Mouse (Mus musculus) thymus, postnatal 0 days (tissue): ENCODE results near the gene Psors1c2. TPM values are rescaled to one million over a fixed set of nuclear protein-coding genes. Genes with fewer than 3 reads are reported as not detected.

Experiments
- DNase-seq: peaks from one replicate; pipeline ENCODE4 v3.0.0-alpha.2; 2015; ENCODE audit warnings: low spot score
- polyA plus RNA-seq: library from polyadenylated mRNA; unstranded; fragments of >200 nt; fragmentation: Nextera tagmentation; extraction: Ambion mirVana; gene quantifications from 2 replicates; pipeline ENCODE4 v1.2.1, GENCODE M21; 2015

Psors1c2 gene
- polyA plus RNA-seq, 1 experiment from 2014 or later: 10.2 TPM

DNA sequence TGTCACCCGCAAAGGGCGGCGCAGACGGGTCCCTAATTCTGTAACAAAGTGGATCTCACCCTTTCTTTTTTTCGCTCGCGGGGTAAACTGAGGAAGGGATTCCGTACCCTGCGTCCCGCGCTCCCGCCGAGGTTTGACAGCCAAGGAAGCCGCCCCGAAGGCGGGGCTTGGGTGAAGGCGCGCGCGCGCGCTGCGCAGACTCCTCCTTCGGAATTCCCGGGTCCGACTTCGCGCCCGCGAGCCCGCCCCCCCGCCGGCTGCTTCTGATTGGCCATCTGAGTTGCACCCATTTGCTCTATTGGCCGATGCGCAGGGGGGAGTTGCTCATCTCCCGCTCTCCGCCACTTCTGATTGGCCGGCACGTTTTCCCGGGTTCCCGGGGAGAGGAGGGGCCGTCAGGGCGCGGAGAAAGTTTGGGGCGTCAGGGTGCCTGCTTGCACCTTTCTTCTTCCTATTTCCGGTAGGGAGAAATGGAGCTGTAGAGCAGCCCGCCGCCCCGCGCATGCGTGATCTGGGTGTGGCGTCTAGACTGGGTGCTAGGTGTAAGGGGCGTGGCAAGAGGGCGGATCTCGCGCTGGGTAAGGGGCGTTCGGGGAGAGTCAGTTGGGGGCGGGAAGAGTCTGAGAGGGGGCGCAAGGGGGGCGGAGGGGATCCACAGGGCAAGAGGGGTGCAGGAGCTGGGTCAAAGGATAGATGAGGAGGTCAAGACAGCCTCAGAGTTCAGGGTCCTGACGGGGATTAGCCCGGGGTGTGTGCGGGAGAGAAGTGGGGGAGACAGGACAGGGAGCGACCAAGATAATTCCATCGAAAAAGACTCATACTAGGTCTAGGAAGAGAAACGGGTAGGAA lies 16.1 kb upstream of the Psors1c2 start, which contains the start of the genes Tcf19 and Cchcr1:
Tcf19 (minus strand) TSS at position 173 of the 849 bp plus-strand sequence.
Cchcr1 (plus strand) TSS at position 449 of the 849 bp plus-strand sequence.
- peak; percentile 96 for DNase-seq

GRCm38 (mm10) chr17:35517526-35517925 lies 15.5 kb upstream of the Psors1c2 start:
- no peak for DNase-seq

GRCm38 (mm10) chr17:35524354-35524753 lies 8.6 kb upstream of the Psors1c2 start:
- DNase-seq: no peak

- DNase-seq: peak; percentile 74
Measured at GRCm38 (mm10) chr17:35526644-35527043, 6.4 kb upstream of the Psors1c2 start.

DNA sequence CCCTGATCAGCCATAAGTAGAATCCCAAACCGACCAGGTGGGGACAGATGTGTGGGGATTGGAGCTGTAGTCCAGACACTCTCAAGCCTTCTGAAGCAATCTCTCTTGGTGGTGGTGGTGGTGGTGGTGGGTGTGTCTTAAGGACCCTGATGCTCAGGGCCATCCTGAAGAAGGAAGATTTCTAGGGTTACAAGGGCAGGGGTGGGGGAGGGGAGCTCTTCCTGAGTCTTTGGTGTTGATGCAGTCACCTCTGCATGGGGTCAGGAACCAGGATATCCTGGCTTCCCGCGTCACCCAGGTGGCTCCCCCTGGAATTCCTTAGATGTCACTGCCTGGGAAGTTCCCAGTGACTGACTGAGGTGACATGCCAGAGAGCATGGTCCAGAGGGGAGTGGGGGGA lies 641 bp upstream of the Psors1c2 start:
- DNase-seq: no peak

- peak; percentile 66 for DNase-seq
Measured at GRCm38 (mm10) chr17:35534343-35534742, 1.3 kb downstream of the Psors1c2 start.

DNA sequence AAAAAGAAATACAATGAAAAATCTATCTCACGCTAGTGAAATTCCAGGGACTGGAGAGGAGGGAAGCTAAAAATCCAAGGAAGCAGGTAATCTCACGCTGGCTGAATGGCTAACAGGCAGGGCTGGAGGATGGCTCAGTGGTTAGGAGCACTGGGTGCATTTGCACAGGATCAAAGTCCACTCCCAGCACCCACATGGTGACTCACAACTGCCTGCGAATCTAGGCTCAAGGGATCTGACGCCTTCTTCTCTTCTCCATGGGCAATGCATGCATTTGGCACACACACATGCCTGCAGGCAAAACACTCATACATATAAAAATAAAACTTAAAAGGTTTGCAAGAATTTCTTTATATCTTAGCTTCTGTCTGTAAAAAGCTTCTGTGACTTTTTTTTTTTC lies 4.4 kb downstream of the Psors1c2 start:
- DNase-seq: no peak

- no peak for DNase-seq
Measured at GRCm38 (mm10) chr17:35538476-35538875, 5.5 kb downstream of the Psors1c2 start.

DNA sequence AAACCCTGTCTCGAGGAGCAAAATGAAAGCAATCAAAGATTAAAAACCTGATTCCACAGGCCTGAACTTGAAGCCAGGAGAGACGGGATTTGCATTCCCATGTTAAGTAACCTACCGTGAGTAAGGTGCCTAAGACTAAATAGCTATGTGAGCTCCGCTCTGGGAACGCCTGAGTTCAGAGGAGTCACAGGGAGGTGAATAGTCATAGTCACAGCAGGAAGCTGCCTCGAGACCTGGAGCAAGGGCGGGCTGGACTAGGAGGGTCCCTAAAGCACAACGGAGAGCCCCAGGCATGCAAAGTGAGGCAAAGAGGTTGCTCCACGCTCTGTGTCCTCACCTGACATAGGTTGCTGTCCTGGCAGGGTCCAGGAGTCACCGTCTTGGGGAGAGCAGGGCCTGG lies 6.5 kb downstream of the Psors1c2 start:
- no peak for DNase-seq

DNA sequence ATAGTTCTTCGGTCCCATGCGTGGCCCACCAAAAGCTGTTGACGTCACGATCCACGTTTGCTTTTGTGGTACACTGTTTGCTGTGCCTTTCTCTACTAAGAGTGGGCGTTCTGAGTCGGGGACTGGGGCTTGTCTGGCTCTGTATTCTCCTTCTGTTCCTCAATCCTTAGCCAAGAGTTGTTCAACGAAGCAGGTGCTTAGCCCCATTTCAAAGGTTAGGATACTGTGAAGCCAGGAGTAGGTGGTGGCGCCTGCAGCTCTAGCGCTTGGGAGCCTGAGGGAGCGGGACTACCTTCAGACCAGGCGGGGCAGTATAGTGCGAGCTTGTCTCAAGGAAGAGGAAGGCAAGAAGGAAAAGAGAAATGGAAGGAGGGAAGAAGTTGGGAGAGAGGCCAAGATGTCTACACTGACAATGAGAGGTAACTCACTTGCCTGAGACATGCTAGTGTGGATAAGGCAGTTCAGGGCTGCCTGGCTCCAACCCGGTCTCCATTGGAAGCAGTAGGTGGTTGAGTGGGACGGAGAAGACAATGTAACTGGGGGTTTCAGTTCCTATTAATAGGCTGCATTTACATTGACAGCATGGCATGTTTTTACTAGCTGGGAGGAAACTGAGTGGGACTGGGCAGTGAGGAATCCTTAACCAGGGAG lies 9.9 kb downstream of the Psors1c2 start:
- no peak for DNase-seq

DNA sequence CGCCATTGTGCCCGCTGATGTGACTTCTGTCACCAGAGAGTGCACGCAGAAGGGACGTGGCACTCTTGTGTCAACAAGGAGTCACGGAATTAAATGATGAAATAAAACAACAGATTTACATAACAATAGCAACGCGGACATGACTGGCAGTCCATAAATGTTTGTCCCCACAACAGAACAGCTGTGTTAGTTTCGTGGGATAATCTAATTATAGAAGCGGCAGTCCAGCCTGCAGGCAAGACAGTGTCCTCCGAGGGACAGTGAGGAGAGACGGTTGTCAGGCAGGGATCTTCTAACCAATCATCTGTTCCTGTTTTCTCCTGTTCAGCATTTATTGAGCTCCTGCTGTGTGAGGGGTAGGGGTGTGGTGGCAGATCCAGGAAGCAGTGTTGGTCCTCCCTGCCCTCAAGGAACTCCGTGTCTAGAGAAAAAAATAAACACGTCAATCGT lies 10.4 kb downstream of the Psors1c2 start:
- no peak for DNase-seq

DNA sequence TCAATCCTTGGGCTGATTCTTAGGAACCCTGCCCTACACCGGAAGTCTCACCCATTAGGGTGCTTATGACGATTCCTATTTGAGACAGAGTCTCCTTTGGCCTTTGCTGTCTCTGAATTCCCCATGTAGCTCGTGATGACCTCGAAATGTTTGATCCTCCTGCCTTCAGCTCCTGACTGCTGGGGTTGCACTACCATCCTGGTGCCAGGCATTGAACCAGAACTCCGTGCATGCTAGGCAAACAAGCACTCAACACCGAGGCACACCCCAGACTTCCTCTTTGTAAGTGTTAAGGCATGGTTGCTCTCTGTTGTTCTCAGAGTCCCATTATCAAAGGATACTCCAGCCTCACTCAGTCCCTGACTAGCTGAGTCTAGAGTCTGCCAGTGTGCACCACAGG lies 11.0 kb downstream of the Psors1c2 start:
- no peak for DNase-seq

DNA sequence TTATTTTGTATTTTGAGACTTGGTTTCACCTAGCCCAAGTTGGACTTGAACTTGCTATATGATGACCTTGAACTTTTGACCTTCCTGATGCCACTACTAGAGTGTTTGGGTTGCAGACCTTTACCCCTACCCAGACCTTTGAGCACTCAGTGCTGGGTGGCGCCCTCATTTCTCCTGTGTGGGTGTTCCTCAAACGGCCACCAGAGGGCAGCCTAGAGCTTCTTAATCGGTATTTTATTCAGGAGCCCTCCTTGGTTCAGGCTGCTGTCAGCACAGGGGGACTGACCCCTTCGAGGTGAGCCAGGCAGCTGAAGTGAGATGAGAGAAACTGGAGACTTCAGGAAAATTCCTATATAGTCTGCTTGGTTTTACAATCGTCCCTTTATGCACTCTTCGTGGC lies 11.7 kb downstream of the Psors1c2 start:
- peak; percentile 56 for DNase-seq

- no peak for DNase-seq
Measured at GRCm38 (mm10) chr17:35547465-35547864, 14.5 kb downstream of the Psors1c2 start.

DNA sequence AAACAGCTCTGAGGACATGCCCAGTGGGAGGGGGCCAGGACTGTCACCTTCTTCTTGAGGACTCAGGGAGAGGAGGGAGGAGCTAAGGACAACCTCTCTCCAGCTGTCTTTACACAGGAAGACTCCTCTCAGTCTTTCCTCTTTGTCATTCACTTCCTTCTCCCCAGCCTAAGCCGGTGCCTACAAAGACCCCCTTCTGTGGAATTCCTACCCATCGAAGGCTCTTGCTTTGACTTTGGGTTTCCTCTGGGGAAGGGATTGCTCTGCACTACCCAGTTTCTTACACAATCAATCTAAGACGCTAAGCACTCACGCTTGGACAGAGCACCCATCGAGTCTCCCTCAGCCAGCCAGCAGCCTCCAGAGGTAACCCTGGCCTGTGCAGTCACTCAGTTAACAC lies 15.6 kb downstream of the Psors1c2 start:
- no peak for DNase-seq

GRCm38 (mm10) chr17:35549437-35550142 lies 16.6 kb downstream of the Psors1c2 start:
- no peak for DNase-seq

DNA sequence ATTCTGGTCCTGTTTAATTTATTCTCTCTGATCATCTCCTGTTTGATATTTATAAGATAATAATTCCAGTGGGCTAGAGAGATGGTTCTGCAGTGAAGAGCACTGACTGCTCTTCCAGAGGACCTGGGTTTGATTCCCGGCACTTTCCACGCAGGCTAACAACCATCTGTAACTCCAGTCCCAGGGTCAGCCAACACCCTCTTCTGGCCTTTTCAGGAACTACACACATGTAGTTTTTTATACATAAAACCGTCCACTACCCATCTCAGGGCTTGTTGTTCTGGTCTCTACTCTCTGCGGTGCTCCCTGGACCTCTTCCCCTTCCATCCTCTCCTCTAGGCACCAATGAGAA lies 17.1 kb downstream of the Psors1c2 start:
- DNase-seq: no peak

GRCm38 (mm10) chr17:35550871-35551270 lies 17.9 kb downstream of the Psors1c2 start:
- DNase-seq: no peak

DNA sequence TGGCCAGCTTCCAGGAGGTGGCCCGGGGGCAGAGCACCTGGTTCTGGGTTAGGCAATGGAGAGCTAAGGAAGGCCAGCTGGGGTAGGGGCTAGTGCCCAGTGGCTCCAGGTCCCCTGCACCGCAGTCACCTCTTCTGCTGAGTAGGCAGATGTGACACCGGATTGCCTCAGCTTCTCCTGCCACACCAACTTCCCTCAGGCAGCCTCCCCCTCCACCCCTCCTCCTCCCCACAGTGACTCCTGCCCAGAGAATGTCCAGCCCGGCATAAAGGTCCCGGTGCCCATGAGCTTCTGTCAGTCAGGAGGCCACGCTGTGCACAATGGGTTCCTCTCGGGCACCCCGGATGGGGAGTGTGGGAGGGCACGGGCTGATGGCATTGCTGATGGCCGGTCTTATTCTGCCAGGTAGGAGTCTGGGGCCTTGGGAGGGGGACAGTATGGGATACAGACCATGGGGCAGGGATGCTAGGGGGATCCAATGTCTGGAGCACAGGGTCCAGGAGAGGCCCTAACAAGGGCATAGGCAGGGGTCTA lies 18.9 kb downstream of the Psors1c2 start, which contains the start of gene Cdsn:
Cdsn (plus strand) TSS at position 248 of the 534 bp plus-strand sequence.
- no peak for DNase-seq

DNA sequence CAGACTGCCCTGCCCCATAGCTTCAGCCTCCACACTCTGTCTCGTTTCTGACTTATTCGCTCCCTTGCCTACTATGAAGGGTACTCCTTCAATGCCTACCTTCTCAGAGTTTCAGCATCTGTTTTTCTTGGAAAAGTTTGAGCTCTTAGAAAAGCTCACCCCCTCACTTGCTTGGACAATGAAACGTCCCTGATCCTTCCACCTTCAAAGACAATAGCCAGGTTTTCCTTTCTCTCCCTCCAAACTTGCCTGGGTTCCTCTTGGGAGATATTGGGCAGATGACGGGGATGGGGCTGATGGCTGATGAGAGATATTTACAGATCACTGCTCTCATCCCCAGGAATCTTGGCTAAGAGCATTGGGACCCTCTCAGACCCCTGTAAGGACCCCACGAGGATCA lies 21.3 kb downstream of the Psors1c2 start:
- no peak for DNase-seq

DNA sequence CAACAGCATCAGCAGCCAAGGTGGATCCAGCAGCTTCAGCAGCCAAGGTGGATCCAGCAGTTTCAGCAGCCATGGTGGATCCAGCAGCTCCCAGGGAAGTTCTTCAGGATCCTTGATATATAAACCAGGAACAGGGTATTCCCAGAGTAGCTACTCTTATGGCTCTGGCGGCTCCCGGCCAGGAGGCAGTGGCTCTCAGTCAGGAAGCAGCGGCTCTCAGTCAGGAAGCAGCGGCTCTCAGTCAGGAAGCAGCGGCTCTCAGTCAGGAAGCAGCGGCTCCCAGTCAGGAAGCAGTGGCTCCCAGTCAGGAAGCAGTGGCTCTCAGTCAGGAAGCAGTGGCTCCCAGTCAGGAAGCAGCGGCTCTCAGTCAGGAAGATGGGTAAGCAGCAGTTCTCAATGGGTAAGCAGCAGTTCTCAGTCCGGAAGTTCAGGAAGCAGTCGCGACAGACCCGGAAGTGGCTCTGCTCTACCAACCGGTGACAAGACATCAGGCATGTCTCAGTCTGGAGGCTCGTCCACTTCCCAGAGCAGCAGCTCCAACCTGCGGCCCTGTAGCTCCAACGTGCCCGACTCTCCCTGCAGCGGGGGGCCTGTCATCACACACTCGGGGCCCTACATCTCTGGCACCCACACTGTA lies 21.9 kb downstream of the Psors1c2 start:
- DNase-seq: no peak
